Mouse (Mus musculus) intestine, embryonic 16.5 days (tissue): ENCODE results near the gene 1700020N15Rik. TPM values are rescaled to one million over a fixed set of nuclear protein-coding genes. Genes with fewer than 3 reads are reported as not detected.
"Not testable (repeated sequence)": the region's sequence is repeated elsewhere in the genome, so short reads cannot be mapped to it uniquely, and the experiment has no call there.

Experiments
- ATAC-seq: fragments of 200-750 bp; cut with Nextera tagmentation; 2 replicates; pipeline ENCODE4 v1.8.0; 2017; ENCODE audit warnings: moderate TSS enrichment, moderate library complexity
- H3K27ac ChIP-seq: fragments of 300-500 bp; sonication (generic); 2 replicates; pipeline ENCODE4 v1.5.1; 2014; ENCODE audit warnings: mild to moderate bottlenecking, low read length
- H3K27me3 ChIP-seq: fragments of 300-500 bp; sonication (generic); replicated peaks from 2 replicates; pipeline ENCODE4 v1.6.1; 2014; ENCODE audit warnings: low read length, control low read depth, mixed read lengths; ENCODE audit not compliant: control insufficient read depth, insufficient read depth
- H3K36me3 ChIP-seq: fragments of 300-500 bp; sonication (generic); 2 replicates; pipeline ENCODE4 v1.6.1; 2014; ENCODE audit warnings: low read length, control low read depth; ENCODE audit not compliant: control insufficient read depth, insufficient read depth
- H3K4me1 ChIP-seq: fragments of 300-500 bp; sonication (generic); 2 replicates; pipeline ENCODE4 v1.6.1; 2014; ENCODE audit warnings: low read length, control low read depth, mixed read lengths; ENCODE audit not compliant: control insufficient read depth, insufficient read depth
- H3K4me2 ChIP-seq: fragments of 300-500 bp; sonication (generic); 2 replicates; pipeline ENCODE4 v1.6.1; 2014; ENCODE audit warnings: low read depth, low read length, control low read depth
- H3K4me3 ChIP-seq: fragments of 300-500 bp; sonication (generic); 2 replicates; pipeline ENCODE4 v1.5.1; 2014; ENCODE audit warnings: mild to moderate bottlenecking, low read length
- H3K9ac ChIP-seq: fragments of 300-500 bp; sonication (generic); 2 replicates; pipeline ENCODE4 v1.6.1; 2014; ENCODE audit warnings: low read depth, low read length
- H3K9me3 ChIP-seq: fragments of 300-500 bp; sonication (generic); 2 replicates; pipeline ENCODE4 v1.6.1; 2016; ENCODE audit warnings: low read length, control low read depth; ENCODE audit not compliant: control insufficient read depth
- WGBS: fragments of 180-500 bp; shearing (Covaris S2); extraction: QIAGEN DNeasy Blood & Tissue Kit; methylation state at CpG from one replicate; pipeline ENCODE4 v1.1.7; 2014; 5-methylcytosine and 5-hydroxymethylcytosine counted together
- polyA plus RNA-seq: library from polyadenylated mRNA; unstranded; fragments of >200 nt; fragmentation: Nextera tagmentation; extraction: Ambion mirVana; gene quantifications from 2 replicates; pipeline ENCODE4 v1.2.1, GENCODE M21; 2015

The 1700020N15Rik gene
- polyA plus RNA-seq = not detected in 2 replicates

- H3K4me1 ChIP-seq, ATAC-seq, H3K27me3 ChIP-seq, H3K9me3 ChIP-seq, H3K4me2 ChIP-seq, H3K9ac ChIP-seq, H3K27ac ChIP-seq, H3K36me3 ChIP-seq, H3K4me3 ChIP-seq: not testable (repeated sequence)
- 63% methylated on average over 2 of the region's 5 CpGs for WGBS
Measured at GRCm38 (mm10) chrX:69945000-69945399, at the start of gene 1700020N15Rik. TSS of gene 1700020N15Rik (plus strand) at chrX:69945300.

GRCm38 (mm10) chrX:69976790-69977579, 31.9 kb downstream of the 1700020N15Rik start:
- Histone ChIP-seq H3K9me3 (no peaks in the 10 kb centered on the region), H3K9ac (no peak overlapping the region), H3K4me1 (no peaks in the 10 kb centered on the region), H3K27me3 (no peaks in the 10 kb centered on the region), H3K36me3 (no peaks in the 10 kb centered on the region), H3K27ac (no peak overlapping the region), H3K4me2 (no peak overlapping the region), H3K4me3 (no peak overlapping the region)
- WGBS = 85% methylated on average over 2 of the region's 2 CpGs
- ATAC-seq = no peak
